Mouse (Mus musculus): ENCODE results near the gene Tespa1. TPM values are rescaled to one million over a fixed set of nuclear protein-coding genes. Genes with fewer than 3 reads are reported as not detected.
"Not testable (repeated sequence)": the region's sequence is repeated elsewhere in the genome, so short reads cannot be mapped to it uniquely, and the experiment has no call there.

The Tespa1 gene
- under 1 TPM; 0.35 to 0.90 TPM for total RNA-seq (2021)
- polyA plus RNA-seq (2012; rRNA removed), result 0.09 TPM in 1 of 2 replicates, not detected in the other
- long read RNA-seq, result 0 reads

DNA sequence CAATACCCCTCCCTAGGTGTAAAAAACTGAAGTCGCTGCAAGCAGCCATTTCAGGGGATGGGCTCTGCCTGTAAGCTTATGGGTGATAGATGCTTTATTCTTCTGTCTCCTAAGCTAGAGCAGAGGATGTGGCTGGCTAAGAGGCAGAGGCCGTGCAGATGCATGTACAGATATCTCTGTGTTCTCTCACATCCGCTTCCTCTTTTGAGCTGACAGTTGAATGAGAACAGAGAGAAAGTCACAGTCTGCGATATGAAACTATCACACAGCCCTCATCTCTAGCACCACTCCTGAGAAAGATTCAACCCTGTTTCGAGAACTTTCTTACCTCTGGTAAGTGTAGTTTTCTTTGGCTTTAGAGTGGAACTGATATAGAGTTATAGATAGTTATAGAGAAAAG lies at the start of gene Tespa1:
TSS of gene Tespa1 (plus strand) at position 234 of the 400 bp plus-strand sequence.
- DNase-seq, result no peak

DNA sequence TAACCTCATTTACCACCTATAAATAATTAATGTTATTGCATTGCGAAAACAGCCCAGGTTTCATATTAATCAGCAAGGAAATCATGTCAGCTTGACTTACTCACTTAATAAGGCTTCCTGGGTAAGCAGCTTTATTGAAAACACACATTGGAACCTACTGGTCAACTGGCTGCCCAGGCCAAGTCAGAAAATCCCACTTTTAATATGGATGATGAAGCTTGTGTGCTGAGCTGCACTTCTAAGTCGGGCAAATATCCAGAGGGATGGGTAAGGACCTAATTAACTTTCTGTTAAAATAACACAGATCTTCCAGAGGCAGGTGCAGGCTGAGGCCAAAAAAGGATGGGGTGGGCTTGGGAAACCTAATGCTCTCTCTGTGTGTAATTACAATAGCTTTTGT lies 46.9 kb upstream of the Tespa1 start:
- no peak for DNase-seq

- DNase-seq, result no peak
These were observed 46.2 kb upstream of the Tespa1 start for GRCm38 (mm10) chr10:130276496-130276895.

GRCm38 (mm10) chr10:130280066-130280465 lies 42.6 kb upstream of the Tespa1 start, which contains the start of gene Neurod4:
Neurod4 (minus strand) TSS chr10:130280240.
- DNase-seq, result peak; percentile 19

- DNase-seq, result no peak
These were observed 40.7 kb upstream of the Tespa1 start for GRCm38 (mm10) chr10:130281982-130282449.

- no peak for DNase-seq
These were observed 35.5 kb upstream of the Tespa1 start for GRCm38 (mm10) chr10:130287201-130287600.

GRCm38 (mm10) chr10:130288007-130288406 lies 34.7 kb upstream of the Tespa1 start:
- no peak for DNase-seq

- DNase-seq, result no peak
These were observed 28.8 kb upstream of the Tespa1 start for GRCm38 (mm10) chr10:130293741-130294408.

DNA sequence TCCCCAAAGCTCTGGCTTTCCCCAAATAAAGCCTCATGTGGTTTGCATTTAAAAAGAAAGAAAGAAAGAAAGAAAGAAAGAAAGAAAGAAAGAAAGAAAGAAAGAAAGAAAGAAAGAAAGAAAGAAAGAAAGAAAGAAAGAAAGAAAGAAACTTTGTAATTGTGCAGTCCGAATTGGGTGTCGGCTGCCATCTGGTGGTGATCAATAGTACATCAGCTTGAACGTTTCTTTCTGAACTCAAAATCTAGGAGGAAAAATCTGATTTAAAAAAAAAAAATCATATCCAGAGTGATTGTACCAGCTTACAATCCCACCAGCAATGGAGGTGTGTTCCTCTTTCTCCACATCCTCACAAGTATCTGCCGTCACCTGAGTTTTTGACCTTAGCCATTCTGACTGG lies 23.9 kb upstream of the Tespa1 start:
- not testable (repeated sequence) for DNase-seq

DNA sequence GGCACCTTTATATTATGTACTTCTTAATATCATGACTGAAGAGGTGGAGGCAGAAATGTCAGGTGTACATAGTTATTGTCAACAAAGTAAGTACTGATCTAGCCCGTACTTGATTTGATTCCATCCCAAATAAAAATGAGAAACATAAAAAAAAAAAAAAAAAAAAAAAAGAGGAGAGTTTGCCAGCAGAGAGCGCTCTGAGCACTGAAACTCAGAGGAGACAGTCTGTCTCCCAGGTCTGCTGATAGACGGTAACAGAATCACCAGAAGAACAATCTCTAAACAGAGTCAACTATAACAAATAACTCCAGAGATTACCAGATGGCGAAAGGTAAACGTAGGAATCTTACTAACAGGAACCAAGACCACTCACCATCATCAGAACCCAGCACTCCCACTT lies 18.5 kb upstream of the Tespa1 start:
- DNase-seq, result not testable (repeated sequence)

DNA sequence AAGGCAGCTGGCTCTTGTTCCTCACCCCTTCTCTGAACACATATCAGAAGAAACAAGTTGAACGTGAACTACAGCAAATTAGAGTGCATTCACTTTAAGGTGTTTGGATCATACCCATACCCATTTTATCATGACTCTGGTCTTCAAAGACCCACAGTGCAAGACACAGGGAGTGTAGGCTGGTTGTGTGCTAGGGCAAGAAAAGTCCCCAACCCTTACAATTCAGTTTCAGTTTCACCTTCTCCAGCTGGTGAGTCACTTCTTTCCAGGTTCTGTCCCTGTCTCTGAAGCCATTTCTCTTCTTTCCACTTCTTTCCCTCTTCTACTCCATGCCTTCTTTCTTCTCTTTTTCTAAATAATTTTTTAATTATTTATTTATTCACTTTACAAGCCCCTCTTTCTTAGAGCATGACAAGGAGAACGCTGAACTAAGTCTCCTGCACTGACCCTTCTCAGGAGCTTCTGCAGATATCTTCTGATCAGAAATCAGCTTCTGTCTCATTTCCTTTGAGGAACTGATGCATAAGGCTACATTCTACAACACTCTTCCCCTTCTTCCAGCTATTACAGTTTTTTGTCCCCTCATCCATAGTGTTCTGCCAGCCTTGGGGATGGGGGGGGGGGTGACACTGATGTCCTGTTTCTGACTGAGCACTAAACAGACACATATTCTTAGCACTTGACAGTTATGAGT lies 11.0 kb upstream of the Tespa1 start:
- no peak for DNase-seq

DNA sequence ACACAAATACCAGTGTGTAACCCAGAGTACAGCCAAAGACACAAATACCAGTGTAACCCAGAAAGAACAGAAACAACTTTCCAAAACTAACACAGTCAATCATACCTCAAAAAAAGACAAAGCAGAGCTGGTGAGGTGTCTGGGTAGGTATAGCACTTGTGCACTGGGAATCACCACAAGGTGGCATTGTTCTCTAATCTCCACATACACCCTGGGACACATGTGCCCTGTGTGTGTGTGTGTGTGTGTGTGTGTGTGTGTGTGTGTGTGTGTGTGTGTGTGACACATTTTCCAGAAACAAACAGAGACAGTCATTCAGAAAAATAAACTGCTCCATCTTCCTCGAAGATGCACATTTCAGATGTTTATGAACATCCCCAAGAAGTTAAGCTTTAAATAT lies 9.1 kb upstream of the Tespa1 start:
- no peak for DNase-seq

DNA sequence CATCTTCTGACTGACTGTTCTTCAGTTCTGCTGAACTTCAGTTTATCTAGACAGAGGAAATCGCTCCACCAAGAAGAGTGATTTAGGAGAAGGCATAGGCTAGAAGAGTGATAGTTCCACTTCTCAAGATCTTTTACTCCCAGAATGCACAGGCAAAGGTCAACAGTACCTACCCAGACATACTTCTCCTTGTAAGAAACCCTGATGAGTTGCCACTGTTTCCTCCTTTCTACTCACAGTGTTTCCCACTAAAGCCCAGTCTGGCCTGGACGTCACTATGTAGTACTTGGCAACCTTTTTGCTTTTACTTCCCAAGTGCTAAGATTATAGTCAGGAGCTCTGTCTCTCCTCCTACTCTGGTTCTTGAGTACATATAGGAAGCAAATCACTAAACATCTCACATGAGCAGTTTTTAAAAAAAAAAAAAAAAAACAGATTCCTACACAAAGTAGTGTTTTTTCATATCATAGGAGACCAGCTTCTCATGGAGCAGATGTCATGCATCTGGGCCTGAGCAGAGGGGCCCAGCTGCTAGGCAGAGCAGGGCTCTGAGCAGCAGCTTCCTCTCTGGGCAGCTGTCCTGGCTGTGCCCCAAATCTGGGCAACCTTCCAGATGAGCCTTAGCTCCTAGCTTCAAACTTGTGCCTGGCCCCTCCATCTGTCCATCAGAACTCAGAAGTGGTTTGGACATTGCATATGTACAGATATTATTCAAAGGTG lies 8.4 kb upstream of the Tespa1 start:
- DNase-seq, result peak; percentile 8

GRCm38 (mm10) chr10:130315846-130316245 lies 6.8 kb upstream of the Tespa1 start:
- no peak for DNase-seq

GRCm38 (mm10) chr10:130318720-130319119 lies 4.0 kb upstream of the Tespa1 start:
- no peak for DNase-seq

DNA sequence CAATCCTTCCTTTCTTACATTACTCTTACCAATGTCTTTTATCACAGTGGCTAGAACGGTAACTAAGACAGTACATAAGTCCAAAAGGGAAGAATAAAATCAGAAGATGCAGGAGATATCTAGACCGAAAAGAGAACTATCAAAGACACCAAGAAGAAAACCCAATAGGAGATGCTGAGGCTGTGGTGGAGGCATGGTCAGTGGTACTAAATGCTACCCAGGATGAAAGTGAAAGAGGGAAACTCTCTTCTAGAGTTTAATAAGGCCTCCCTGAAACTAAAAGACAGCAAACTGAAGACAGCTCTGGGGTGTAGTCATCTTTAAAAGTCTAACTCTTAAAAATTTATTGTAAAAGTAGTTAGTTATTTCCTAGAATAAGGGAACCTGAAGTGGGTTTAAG lies 2.0 kb upstream of the Tespa1 start:
- DNase-seq, result no peak

DNA sequence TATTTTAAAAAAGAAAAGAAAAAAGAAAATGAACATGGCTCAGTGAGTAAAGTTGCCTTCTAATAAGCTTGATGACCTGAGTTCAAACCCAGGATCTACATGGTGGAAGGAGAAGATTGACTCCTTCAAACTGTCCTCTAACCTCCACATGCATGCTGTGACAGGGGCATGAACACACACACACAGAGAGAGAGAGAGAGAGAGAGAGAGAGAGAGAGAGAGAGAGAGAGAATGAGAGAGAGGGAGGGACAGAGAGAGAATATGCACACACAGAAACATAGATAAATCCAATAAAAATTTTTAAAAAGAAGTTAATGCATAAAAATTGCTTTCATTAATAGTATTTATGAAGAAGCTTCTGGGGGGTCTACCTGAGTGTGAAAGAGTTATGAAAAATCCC lies 608 bp upstream of the Tespa1 start:
- no peak for DNase-seq

- DNase-seq, result no peak
These were observed 1.6 kb downstream of the Tespa1 start for GRCm38 (mm10) chr10:130324243-130324642.

- no peak for DNase-seq
These were observed 8.0 kb downstream of the Tespa1 start for GRCm38 (mm10) chr10:130330711-130331110.

- no peak for DNase-seq
These were observed 13.7 kb downstream of the Tespa1 start for GRCm38 (mm10) chr10:130336385-130336784.

GRCm38 (mm10) chr10:130337581-130337980 lies 14.9 kb downstream of the Tespa1 start:
- no peak for DNase-seq

DNA sequence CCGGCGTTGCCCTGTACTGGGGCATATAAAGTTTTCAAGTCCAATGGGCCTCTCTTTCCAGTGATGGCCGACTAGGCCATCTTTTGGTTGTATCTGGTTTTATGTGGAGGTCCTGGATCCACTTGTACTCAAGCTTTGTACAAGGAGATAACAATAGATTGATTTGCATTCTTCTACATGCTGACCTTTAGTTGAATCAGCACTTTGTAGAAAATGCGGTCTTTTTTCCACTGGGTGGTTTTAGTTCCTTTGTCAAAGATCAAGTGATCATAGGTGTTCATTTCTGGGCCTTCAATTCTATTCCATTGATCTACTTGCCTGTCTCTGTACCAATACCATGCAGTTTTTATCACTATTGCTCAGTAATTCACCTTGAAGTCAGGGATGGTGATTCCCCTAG lies 17.4 kb downstream of the Tespa1 start:
- not testable (repeated sequence) for DNase-seq

DNA sequence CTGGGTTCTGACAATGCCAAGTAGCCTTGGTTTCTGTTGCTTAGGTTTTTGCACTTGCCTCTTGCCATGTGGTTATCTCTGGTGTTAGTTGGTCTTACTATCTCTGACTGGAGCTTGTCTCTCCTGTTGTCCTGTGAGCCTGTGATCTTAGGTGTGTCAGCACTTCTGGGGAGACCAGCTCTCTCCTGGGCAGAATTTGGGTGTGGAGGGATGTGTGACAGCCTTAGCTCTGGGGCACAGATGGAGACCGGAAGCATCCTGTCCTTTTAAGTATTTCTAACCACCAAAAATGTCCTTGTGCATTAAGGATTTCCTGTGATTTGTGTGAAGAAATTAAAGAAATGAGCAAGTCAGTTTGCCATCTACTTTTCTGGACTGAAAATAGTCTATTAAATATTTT lies 21.4 kb downstream of the Tespa1 start:
- DNase-seq, result no peak

Measured in adrenal gland, adult 2 months (tissue).